Mouse (Mus musculus) liver (tissue): ENCODE data around the gene 9230113P08Rik.
"Not testable (repeated sequence)": the region's sequence is repeated elsewhere in the genome, so short reads cannot be mapped to it uniquely, and the experiment has no call there.

ENCODE experiments used
- DNase-seq: peaks from one replicate; pipeline ENCODE4 v3.0.0-alpha.2; 2020; ENCODE audit warnings: mixed read lengths

9230113P08Rik gene

GRCm38 (mm10) chr9:35908123-35908522, at the start of gene 9230113P08Rik:
Gene 9230113P08Rik, plus strand, starts transcription at chr9:35908423.
- DNase-seq = not testable (repeated sequence)

DNA sequence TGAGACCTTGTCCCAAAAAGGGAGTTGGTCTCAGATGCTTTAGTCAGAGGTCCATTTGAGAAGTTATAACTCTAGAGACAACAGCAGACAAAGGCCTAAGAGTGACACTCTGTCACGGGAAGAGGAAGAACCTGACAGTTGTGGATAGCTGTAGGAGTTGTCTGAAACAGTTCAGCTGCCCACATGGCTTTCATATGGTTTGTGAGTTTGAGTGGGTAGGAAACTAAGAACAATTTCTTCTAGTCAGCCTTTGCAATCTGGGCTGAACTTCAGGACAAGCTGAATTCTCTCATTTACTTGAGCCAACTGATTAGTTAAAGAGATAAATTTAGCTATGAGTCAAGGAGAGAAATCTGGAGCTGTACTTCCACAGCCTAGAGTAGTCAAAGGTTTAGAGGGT, 15.1 kb upstream of the 9230113P08Rik start:
- DNase-seq = not testable (repeated sequence)

DNA sequence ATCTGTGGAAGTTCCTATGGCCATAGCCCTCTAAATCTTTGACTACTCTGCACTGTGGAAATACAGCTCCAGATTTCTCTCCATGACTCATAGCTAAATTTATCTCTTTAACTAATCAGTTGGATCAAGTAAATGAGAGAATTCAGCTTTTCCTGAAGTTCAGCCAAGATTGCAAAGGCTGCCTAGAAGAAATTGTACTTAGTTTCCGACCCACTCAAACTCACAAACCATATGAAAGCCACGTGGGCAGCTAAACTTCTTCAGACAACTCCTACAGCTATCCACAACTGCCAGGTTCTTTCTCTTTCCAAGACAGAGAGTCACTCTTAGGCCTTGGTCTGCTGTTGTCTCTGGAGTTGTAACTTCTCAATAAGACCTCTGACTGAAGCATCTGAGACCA, 3.7 kb upstream of the 9230113P08Rik start:
- DNase-seq = no peak

- no peak for DNase-seq
Observed at GRCm38 (mm10) chr9:35930817-35931216, 22.6 kb downstream of the 9230113P08Rik start.
